Mouse (Mus musculus) urinary bladder, postnatal 4 days (tissue): ENCODE results near the gene Calml3.
"Not testable (repeated sequence)": the region's sequence is repeated elsewhere in the genome, so short reads cannot be mapped to it uniquely, and the experiment has no call there.

Experiments
- DNase-seq, 2 experiments: peaks; one replicate each; pipeline ENCODE4 v3.0.0; 2021 to 2022; ENCODE audit warnings: low spot score in 2 of 2

Gene Calml3

GRCm38 (mm10) chr13:3804186-3804585 is at the start of gene Calml3:
TSS of gene Calml3 (minus strand) at chr13:3804316.
- DNase-seq = no peak

- no peak for DNase-seq
Observed at GRCm38 (mm10) chr13:3850330-3850729, 46.2 kb upstream of the Calml3 start.

- not testable (repeated sequence) for DNase-seq
Observed at GRCm38 (mm10) chr13:3840662-3841061, 36.5 kb upstream of the Calml3 start.

- DNase-seq = not testable (repeated sequence)
Observed at GRCm38 (mm10) chr13:3837312-3837807, 33.2 kb upstream of the Calml3 start, which contains the start of gene Calm4. TSS of gene Calm4 (plus strand) at chr13:3837757.

GRCm38 (mm10) chr13:3833644-3834043 is 29.5 kb upstream of the Calml3 start:
- not testable (repeated sequence) for DNase-seq

- no peak for DNase-seq
Observed at GRCm38 (mm10) chr13:3832450-3832849, 28.3 kb upstream of the Calml3 start.

- DNase-seq = no peak
Observed at GRCm38 (mm10) chr13:3831994-3832393, 27.9 kb upstream of the Calml3 start.

GRCm38 (mm10) chr13:3831546-3831945 is 27.4 kb upstream of the Calml3 start:
- DNase-seq = no peak

- no peak for DNase-seq
Observed at GRCm38 (mm10) chr13:3825726-3826125, 21.6 kb upstream of the Calml3 start.

GRCm38 (mm10) chr13:3822105-3822504 is 18.0 kb upstream of the Calml3 start:
- no peak for DNase-seq

GRCm38 (mm10) chr13:3818740-3819076 is 14.6 kb upstream of the Calml3 start:
- no peak for DNase-seq

GRCm38 (mm10) chr13:3818012-3818739 is 14.1 kb upstream of the Calml3 start:
- no peak for DNase-seq

- no peak for DNase-seq
Observed at GRCm38 (mm10) chr13:3807131-3807827, 3.2 kb upstream of the Calml3 start.

GRCm38 (mm10) chr13:3805638-3806037 is 1.5 kb upstream of the Calml3 start:
- no peak for DNase-seq

GRCm38 (mm10) chr13:3805132-3805531 is 1.0 kb upstream of the Calml3 start:
- no peak for DNase-seq

GRCm38 (mm10) chr13:3799386-3799785 is 4.7 kb downstream of the Calml3 start:
- no peak for DNase-seq

GRCm38 (mm10) chr13:3798751-3799150 is 5.4 kb downstream of the Calml3 start:
- DNase-seq = no peak

GRCm38 (mm10) chr13:3796649-3797048 is 7.5 kb downstream of the Calml3 start:
- no peak for DNase-seq

GRCm38 (mm10) chr13:3789531-3789930 is 14.6 kb downstream of the Calml3 start:
- no peak for DNase-seq

- no peak for DNase-seq
Observed at GRCm38 (mm10) chr13:3788588-3788987, 15.5 kb downstream of the Calml3 start.

- no peak for DNase-seq
Observed at GRCm38 (mm10) chr13:3787644-3788043, 16.5 kb downstream of the Calml3 start.

- DNase-seq = no peak
Observed at GRCm38 (mm10) chr13:3787102-3787501, 17.0 kb downstream of the Calml3 start.

GRCm38 (mm10) chr13:3783621-3784020 is 20.5 kb downstream of the Calml3 start:
- no peak for DNase-seq
